Comparison of ENCODE assay signal across 16 mouse cellular contexts in genomic region chr2:131223569-131223968, GRCm38 (mm10). TPM values are rescaled to one million over a fixed set of nuclear protein-coding genes. Genes with fewer than 3 reads are reported as not detected.
DNase-seq lines count a peak whose midpoint lies in the region; ATAC-seq and TF ChIP-seq lines count a peak whose summit lies in the region.
"Had no signal": no experiment of that assay in that cellular context is flagged by ENCODE, and none has a peak within 500 bp of the region (broad histone marks: within the 10 kb centered on the region; RNA-seq: fewer than 3 reads in every experiment).

No protein-coding gene starts in this region.

- peak; percentile 9 to 47; a peak in 1 of 4 replicates for TF ChIP-seq EP300 in MEL (IDR thresholded peaks at IDR 0.05; ENCODE audit: low read depth in 1 of 2, low read length in 2 of 2)

- no peaks in the 10 kb centered on the region for H3K27me3 ChIP-seq in heart, embryonic 11.5 days (ENCODE audit: control insufficient read depth, insufficient read depth, low read length)
- no peaks in the 10 kb centered on the region for H3K27me3 ChIP-seq in MEL (ENCODE audit: control insufficient read depth in 1 of 2, insufficient read depth in 2 of 2, low read length in 2 of 2)
- no peaks in the 10 kb centered on the region for H3K27me3 ChIP-seq in erythroblast, embryonic 14.5 days (ENCODE audit: control insufficient read depth)
- no peaks in the 10 kb centered on the region for H3K27me3 ChIP-seq in cerebellum, adult 2 months (ENCODE audit: control insufficient read depth, insufficient read depth, low read length)
- H3K27me3 ChIP-seq: embryonic facial prominence, embryonic 15.5 days; heart, embryonic 13.5 days; hindbrain, embryonic 13.5 days had no signal

- ATAC-seq in heart, embryonic 11.5 days (replicated peaks; ENCODE audit: insufficient number of reproducible peaks, low FRiP score, low TSS enrichment), result peak; percentile 86
- ATAC-seq in megakaryocyte progenitor cell, adult 5-6 weeks (replicated peaks; ENCODE audit: poor library complexity), result peak; percentile 96
- ATAC-seq in activated CD4-positive, CD25-positive, alpha-beta regulatory T cell, adult 4 months, result no peak

- H3K4me2 ChIP-seq in heart, embryonic 11.5 days, result peak overlapping the region; percentile 11; the same call in 1 of the 2 replicates
- H3K4me2 ChIP-seq: embryonic facial prominence, embryonic 15.5 days; heart, embryonic 13.5 days; hindbrain, embryonic 13.5 days had no signal

- no peak for TF ChIP-seq RAD21 in MEL (IDR thresholded peaks at IDR 0.05; ENCODE audit: low read depth, low read length)

- TF ChIP-seq CTCF in MEL (IDR thresholded peaks at IDR 0.05 in 2 of 3, conservative IDR thresholded peaks at IDR 0.05 in 1 of 3; ENCODE audit: control insufficient read depth in 1 of 3, insufficient read depth in 1 of 3, low read depth in 2 of 3, low read length in 3 of 3, poor library complexity in 1 of 3, severe bottlenecking in 1 of 3), result no peak
- no peak for TF ChIP-seq CTCF in cerebellum, adult 2 months (IDR thresholded peaks at IDR 0.05; ENCODE audit: borderline replicate concordance, insufficient read depth, low read depth, low read length)

- H3K79me2 ChIP-seq in MEL (ENCODE audit: control insufficient read depth, insufficient read depth, low read length, poor library complexity), result no peaks in the 10 kb centered on the region

- H3K4me1 ChIP-seq in heart, embryonic 11.5 days (ENCODE audit: control insufficient read depth, insufficient read depth, low read length), result 0 out of 2 replicates have a peak, but pooled peaks cover 12% of the 10 kb centered on the region
- H3K4me1 ChIP-seq in MEL (ENCODE audit: control insufficient read depth in 1 of 2, insufficient read depth in 2 of 2, low read length in 2 of 2), result peaks cover 17 to 39% of the 10 kb centered on the region in 2 experiments
- H3K4me1 ChIP-seq in erythroblast, embryonic 14.5 days (ENCODE audit: control insufficient read depth), result peaks cover 87% of the 10 kb centered on the region
- no peaks in the 10 kb centered on the region for H3K4me1 ChIP-seq in cerebellum, adult 2 months (ENCODE audit: control insufficient read depth, insufficient read depth, low read length)
- H3K4me1 ChIP-seq: embryonic facial prominence, embryonic 15.5 days; hindbrain, embryonic 13.5 days had no signal

- no peak overlapping the region for H3K9ac ChIP-seq in heart, embryonic 11.5 days (ENCODE audit: low read depth, low read length)
- no peak overlapping the region for H3K9ac ChIP-seq in MEL (ENCODE audit: control insufficient read depth, low read depth, low read length, poor library complexity, severe bottlenecking)
- H3K9ac ChIP-seq: embryonic facial prominence, embryonic 15.5 days; heart, embryonic 13.5 days; hindbrain, embryonic 13.5 days had no signal

- no peak overlapping the region for H3K4me3 ChIP-seq in heart, embryonic 11.5 days (ENCODE audit: low read depth, low read length)
- H3K4me3 ChIP-seq in MEL (ENCODE audit: control insufficient read depth in 1 of 2, insufficient read depth in 1 of 2, low read depth in 2 of 2, low read length in 2 of 2), result no peak overlapping the region
- peak overlapping the region; percentile 10 for H3K4me3 ChIP-seq in erythroblast, embryonic 14.5 days (replicated peaks)
- no peak overlapping the region for H3K4me3 ChIP-seq in cerebellum, adult 2 months (replicated peaks; ENCODE audit: insufficient read depth, low read depth, low read length)
- H3K4me3 ChIP-seq: embryonic facial prominence, embryonic 15.5 days; heart, embryonic 13.5 days; hindbrain, embryonic 13.5 days; myocyte had no signal

- H3K27ac ChIP-seq in heart, embryonic 11.5 days (ENCODE audit: low read depth, low read length), result 0 out of 2 replicates have a peak overlapping the region, but pooled peaks have one; percentile 41
- H3K27ac ChIP-seq in MEL (ENCODE audit: control insufficient read depth, low read depth, low read length), result no peak overlapping the region
- no peak overlapping the region for H3K27ac ChIP-seq in cerebellum, adult 2 months (ENCODE audit: insufficient read depth, low read length)
- H3K27ac ChIP-seq: embryonic facial prominence, embryonic 15.5 days; heart, embryonic 13.5 days; hindbrain, embryonic 13.5 days; macrophage had no signal

- H3K9me3 ChIP-seq in heart, embryonic 11.5 days (replicated peaks; ENCODE audit: control insufficient read depth, low read length), result no peaks in the 10 kb centered on the region
- no peaks in the 10 kb centered on the region for H3K9me3 ChIP-seq in MEL (replicated peaks; ENCODE audit: insufficient read depth, low read length)
- H3K9me3 ChIP-seq in erythroblast, embryonic 14.5 days (ENCODE audit: control insufficient read depth, low read length), result peaks cover 2% of the 10 kb centered on the region; the same call in 1 of the 2 replicates
- H3K9me3 ChIP-seq: embryonic facial prominence, embryonic 15.5 days; heart, embryonic 13.5 days; hindbrain, embryonic 13.5 days had no signal

- H3K36me3 ChIP-seq in heart, embryonic 11.5 days (ENCODE audit: control insufficient read depth, insufficient read depth, low read length), result no peaks in the 10 kb centered on the region
- peaks cover 0 to 24% of the 10 kb centered on the region in 2 experiments; a peak in 2 of 4 replicates for H3K36me3 ChIP-seq in MEL (ENCODE audit: control insufficient read depth in 1 of 2, insufficient read depth in 2 of 2, low read length in 2 of 2)
- peaks cover 14% of the 10 kb centered on the region for H3K36me3 ChIP-seq in erythroblast, embryonic 14.5 days (ENCODE audit: control insufficient read depth)
- H3K36me3 ChIP-seq: embryonic facial prominence, embryonic 15.5 days; heart, embryonic 13.5 days; hindbrain, embryonic 13.5 days had no signal

- 46% methylated on average over 1 of the region's 1 CpGs for WGBS in heart, embryonic 11.5 days (ENCODE audit: insufficient replicate concordance)
- 83% methylated on average over 1 of the region's 1 CpGs for whole genome bisulfite sequencing in cerebellum, adult 2 months

- TF ChIP-seq POLR2A in MEL (IDR thresholded peaks at IDR 0.05; ENCODE audit: control insufficient read depth in 1 of 2, insufficient read depth in 1 of 2, low read depth in 1 of 2, low read length in 2 of 2, poor library complexity in 1 of 2), result no peak
- no peak for TF ChIP-seq POLR2A in cerebellum, adult 2 months (IDR thresholded peaks at IDR 0.05; ENCODE audit: borderline replicate concordance, insufficient read depth, low read length)

- DNase-seq in heart, adult 18-20 months, result no peak
- peak; percentile 49 for DNase-seq in MEL (ENCODE audit: low read depth, low spot score)
- no peak for DNase-seq in kidney, adult 11 months
- DNase-seq in cerebellum, adult 2 months, result no peak
- DNase-seq: cerebellum, postnatal 25 days; kidney, postnatal 10 days; thymus, postnatal 36 days had no signal

RNA-seq across cellular contexts. Expression of gene Mavs, which starts 10.3 kb away (rescaled TPM):
- 15.2 and 18.5 TPM in 2 replicates for polyA plus RNA-seq in heart, embryonic 11.5 days (2014; fragmentation: Nextera tagmentation; extraction: Ambion mirVana)
- total RNA-seq in heart, adult 18-20 months (2021), result 10 to 100 TPM; 64.0 to 78.2 TPM
- total RNA-seq in MEL (2012; rRNA removed), result 21.2 and 21.3 TPM in 2 replicates
- polyA plus RNA-seq in MEL (2012; ENCODE audit: insufficient read depth in 1 of 2, insufficient read length in 2 of 2, low read depth in 1 of 2, low replicate concordance in 2 of 2, missing spikeins in 1 of 2), result 10 to 100 TPM in 1 of 2 experiments, not detected in 1; 32.1 TPM
- 3.2 and 4.8 TPM in 2 replicates for polyA plus RNA-seq in erythroblast, embryonic 14.5 days (2012)
- total RNA-seq in megakaryocyte progenitor cell, adult 5-6 weeks (2015), result 15.1 and 17.1 TPM in 2 replicates
- total RNA-seq in megakaryocyte progenitor cell, adult 5-6 weeks (2017), result 11.3 and 11.8 TPM in 2 replicates
- 10 to 100 TPM; 18.8 to 20.4 TPM for polyA plus RNA-seq in activated CD4-positive, CD25-positive, alpha-beta regulatory T cell, adult 4 months (2017; shearing (Covaris generic))
- 11.6 and 12.6 TPM in 2 replicates for polyA plus RNA-seq in cerebellum, adult 2 months (2012; rRNA removed)

RNA-seq across cellular contexts. Expression of gene Ap5s1, which starts 16.7 kb away (rescaled TPM):
- polyA plus RNA-seq in heart, embryonic 11.5 days (2014; fragmentation: Nextera tagmentation; extraction: Ambion mirVana), result 30.3 and 31.2 TPM in 2 replicates
- 10 to 100 TPM; 36.7 to 41.7 TPM for total RNA-seq in heart, adult 18-20 months (2021)
- 9.6 TPM in 2 replicates for total RNA-seq in MEL (2012; rRNA removed)
- 10 to 100 TPM in 1 of 2 experiments, not detected in 1; 12.7 TPM for polyA plus RNA-seq in MEL (2012; ENCODE audit: insufficient read depth in 1 of 2, insufficient read length in 2 of 2, low read depth in 1 of 2, low replicate concordance in 2 of 2, missing spikeins in 1 of 2)
- polyA plus RNA-seq in erythroblast, embryonic 14.5 days (2012), result 3.0 and 3.9 TPM in 2 replicates
- 3.6 and 3.9 TPM in 2 replicates for total RNA-seq in megakaryocyte progenitor cell, adult 5-6 weeks (2015)
- total RNA-seq in megakaryocyte progenitor cell, adult 5-6 weeks (2017), result 2.9 and 6.7 TPM in 2 replicates
- 10 to 100 TPM; 14.8 to 23.9 TPM for polyA plus RNA-seq in activated CD4-positive, CD25-positive, alpha-beta regulatory T cell, adult 4 months (2017; shearing (Covaris generic))
- polyA plus RNA-seq in cerebellum, adult 2 months (2012; rRNA removed), result 43.7 and 44.7 TPM in 2 replicates

RNA-seq across cellular contexts. Expression of gene Spef1, which starts 36.5 kb away (rescaled TPM):
- 1.2 and 1.7 TPM in 2 replicates for polyA plus RNA-seq in heart, embryonic 11.5 days (2014; fragmentation: Nextera tagmentation; extraction: Ambion mirVana)
- total RNA-seq in heart, adult 18-20 months (2021), result 1 to 10 TPM; 4.7 to 5.5 TPM
- 0.46 and 1.8 TPM in 2 replicates for total RNA-seq in MEL (2012; rRNA removed)
- 1 to 10 TPM in 1 of 2 experiments, not detected in 1; 1.2 TPM for polyA plus RNA-seq in MEL (2012; ENCODE audit: insufficient read depth in 1 of 2, insufficient read length in 2 of 2, low read depth in 1 of 2, low replicate concordance in 2 of 2, missing spikeins in 1 of 2)
- polyA plus RNA-seq in erythroblast, embryonic 14.5 days (2012), result 1.6 and 2.1 TPM in 2 replicates
- total RNA-seq in megakaryocyte progenitor cell, adult 5-6 weeks (2015), result 0.39 and 0.72 TPM in 2 replicates
- total RNA-seq in megakaryocyte progenitor cell, adult 5-6 weeks (2017), result 0.91 and 2.0 TPM in 2 replicates
- 1 to 10 TPM in 1 of 2 experiments, not detected in 1; 1.3 TPM for polyA plus RNA-seq in activated CD4-positive, CD25-positive, alpha-beta regulatory T cell, adult 4 months (2017; shearing (Covaris generic))
- 9.9 and 10.2 TPM in 2 replicates for polyA plus RNA-seq in cerebellum, adult 2 months (2012; rRNA removed)

RNA-seq across cellular contexts. Expression of gene Cdc25b, which starts 36.8 kb away (rescaled TPM):
- polyA plus RNA-seq in heart, embryonic 11.5 days (2014; fragmentation: Nextera tagmentation; extraction: Ambion mirVana), result 41.1 and 41.8 TPM in 2 replicates
- total RNA-seq in heart, adult 18-20 months (2021), result 1 to 10 TPM; 2.9 to 5.9 TPM
- 11.8 and 12.6 TPM in 2 replicates for total RNA-seq in MEL (2012; rRNA removed)
- 10 to 100 TPM in 1 of 2 experiments, not detected in 1; 34.5 TPM for polyA plus RNA-seq in MEL (2012; ENCODE audit: insufficient read depth in 1 of 2, insufficient read length in 2 of 2, low read depth in 1 of 2, low replicate concordance in 2 of 2, missing spikeins in 1 of 2)
- 52.6 and 58.1 TPM in 2 replicates for polyA plus RNA-seq in erythroblast, embryonic 14.5 days (2012)
- total RNA-seq in megakaryocyte progenitor cell, adult 5-6 weeks (2015), result 8.9 and 10.8 TPM in 2 replicates
- 9.6 and 13.4 TPM in 2 replicates for total RNA-seq in megakaryocyte progenitor cell, adult 5-6 weeks (2017)
- polyA plus RNA-seq in activated CD4-positive, CD25-positive, alpha-beta regulatory T cell, adult 4 months (2017; shearing (Covaris generic)), result 10 to 100 TPM; 90.4 to 96.2 TPM
- 25.7 and 26.4 TPM in 2 replicates for polyA plus RNA-seq in cerebellum, adult 2 months (2012; rRNA removed)

RNA-seq across cellular contexts. Expression of gene Pank2, which starts 38.7 kb away (rescaled TPM):
- 31.3 and 33.6 TPM in 2 replicates for polyA plus RNA-seq in heart, embryonic 11.5 days (2014; fragmentation: Nextera tagmentation; extraction: Ambion mirVana)
- total RNA-seq in heart, adult 18-20 months (2021), result 10 to 100 TPM; 21.4 to 23.1 TPM
- 34.9 and 36.0 TPM in 2 replicates for total RNA-seq in MEL (2012; rRNA removed)
- 100 to 1,000 TPM in 1 of 2 experiments, 10 to 100 TPM in 1; 71.8 to 275 TPM for polyA plus RNA-seq in MEL (2012; ENCODE audit: insufficient read depth in 1 of 2, insufficient read length in 2 of 2, low read depth in 1 of 2, low replicate concordance in 2 of 2, missing spikeins in 1 of 2)
- polyA plus RNA-seq in erythroblast, embryonic 14.5 days (2012), result 2.3 and 3.0 TPM in 2 replicates
- total RNA-seq in megakaryocyte progenitor cell, adult 5-6 weeks (2015), result 59.4 and 71.6 TPM in 2 replicates
- 46.3 and 61.7 TPM in 2 replicates for total RNA-seq in megakaryocyte progenitor cell, adult 5-6 weeks (2017)
- polyA plus RNA-seq in activated CD4-positive, CD25-positive, alpha-beta regulatory T cell, adult 4 months (2017; shearing (Covaris generic)), result 10 to 100 TPM in 1 of 2 experiments, 1 to 10 TPM in 1; 7.6 to 11.9 TPM
- 35.6 and 36.7 TPM in 2 replicates for polyA plus RNA-seq in cerebellum, adult 2 months (2012; rRNA removed)
